Mouse (Mus musculus): ENCODE data around the gene Mrpl23. TPM values are rescaled to one million over a fixed set of nuclear protein-coding genes. Genes with fewer than 3 reads are reported as not detected.
A peak's percentile ranks its signal among the peaks of the same experiment; 100 is the strongest.

Gene Mrpl23
- polyA plus RNA-seq, 1 experiment from 2014 or later: 22.4 TPM

DNA sequence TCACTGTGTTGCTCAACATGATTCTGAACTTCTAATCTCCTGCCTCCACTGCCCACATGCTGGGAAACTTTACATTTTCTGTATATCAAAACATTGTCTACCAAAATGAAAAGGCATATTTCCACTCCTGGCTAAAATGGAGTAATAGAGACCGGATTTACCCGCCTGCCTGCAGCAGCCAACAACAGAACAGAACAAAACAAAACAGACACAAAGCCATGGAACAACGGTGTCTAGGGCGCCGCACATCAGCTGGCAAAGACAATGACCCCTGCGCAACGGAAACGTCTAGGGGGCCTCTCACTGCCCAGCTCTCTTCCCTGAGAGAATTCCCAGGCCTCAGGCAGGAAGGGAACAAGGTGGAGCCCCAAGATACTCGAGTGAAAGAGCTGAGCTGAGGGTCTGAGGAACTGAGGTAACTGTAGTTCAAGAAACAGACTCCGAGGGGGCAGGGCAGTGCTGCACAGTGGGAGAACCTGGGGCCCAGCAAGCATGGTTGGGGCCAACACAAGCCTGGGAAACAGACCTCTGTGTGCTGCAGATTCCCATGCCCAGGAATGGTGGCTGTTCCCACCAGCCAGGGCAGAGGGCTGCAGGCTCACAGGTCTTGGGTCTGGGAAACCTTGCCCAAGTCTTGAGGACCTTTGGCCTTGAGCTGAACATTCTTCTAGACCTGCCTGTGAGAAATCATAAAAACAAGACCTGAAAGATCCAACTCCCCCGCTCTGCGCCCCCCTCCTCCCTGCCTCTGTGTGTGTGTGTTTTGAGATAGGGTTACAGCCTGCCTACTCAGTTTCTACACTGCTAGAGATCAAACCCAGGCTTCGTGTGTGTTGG lies 6.9 kb upstream of the Mrpl23 start:
- peak; percentile 72 for DNase-seq (ENCODE audit: low spot score)
- Histone ChIP-seq H3K27ac (replicated peaks) (peak overlapping the region; percentile 89), H3K4me1 (peaks cover 69% of the 10 kb centered on the region), H3K36me3 (replicated peaks) (no peaks in the 10 kb centered on the region), H3K27me3 (replicated peaks; ENCODE audit: low read depth, poor library complexity, severe bottlenecking) (no peaks in the 10 kb centered on the region), H3K9me3 (no peaks in the 10 kb centered on the region), H3K4me3 (no peak overlapping the region)
- WGBS: 31% methylated on average over 13 of the region's 13 CpGs

DNA sequence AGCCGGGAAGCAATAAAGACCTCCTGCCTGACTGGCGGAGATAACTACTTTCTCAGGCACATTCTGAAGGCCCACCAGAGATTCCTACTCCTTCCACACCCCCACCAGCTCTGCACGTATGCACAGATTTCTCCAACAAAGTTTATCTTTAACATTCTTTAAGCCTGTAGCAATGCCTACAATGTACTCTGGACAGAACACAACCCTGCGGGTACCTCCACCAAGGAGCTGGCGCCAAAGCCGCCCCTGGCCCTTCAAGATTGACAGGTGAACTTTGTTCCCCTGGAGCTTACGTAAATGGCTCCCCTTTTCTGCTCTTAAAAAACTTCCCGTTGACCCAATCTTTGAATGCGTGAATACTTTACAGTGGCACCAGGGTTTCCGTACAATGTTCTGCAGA lies 3.1 kb upstream of the Mrpl23 start:
- no peak for DNase-seq (ENCODE audit: low spot score)
- Histone ChIP-seq H3K9me3 (no peaks in the 10 kb centered on the region), H3K36me3 (replicated peaks) (no peaks in the 10 kb centered on the region), H3K27ac (replicated peaks) (peak overlapping the region; percentile 14; the same call in 1 of the 2 replicates), H3K4me3 (no peak overlapping the region), H3K27me3 (replicated peaks; ENCODE audit: low read depth, poor library complexity, severe bottlenecking) (no peaks in the 10 kb centered on the region), H3K4me1 (peaks cover 73% of the 10 kb centered on the region)
- WGBS: 73% methylated on average over 10 of the region's 10 CpGs

DNA sequence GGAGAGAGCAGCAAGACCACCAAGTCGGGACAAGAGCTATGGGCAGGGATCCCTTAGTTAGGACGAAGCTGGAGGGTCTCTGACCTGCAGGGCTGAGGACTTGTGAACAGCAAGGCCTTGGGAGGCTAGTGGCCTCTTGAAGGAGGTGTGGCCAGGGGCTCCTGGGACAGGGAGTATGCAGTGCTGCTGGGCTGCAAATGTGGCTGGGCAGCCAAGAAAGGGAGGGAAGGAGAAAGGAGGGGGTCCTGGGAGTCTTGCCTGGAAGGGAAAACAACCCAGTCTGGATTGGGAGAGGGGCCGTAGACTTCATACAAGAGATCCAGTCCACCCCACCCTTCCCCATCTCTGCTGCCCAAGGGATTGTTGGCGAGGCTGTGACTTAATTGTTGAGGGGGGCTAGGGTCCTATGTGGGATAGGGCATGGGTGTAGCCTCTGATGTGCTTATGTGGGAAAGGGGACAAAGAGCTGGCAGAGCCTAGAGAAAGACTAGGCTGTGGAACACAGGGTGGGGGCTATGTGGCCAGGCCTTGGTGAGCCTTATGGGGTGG lies 439 bp upstream of the Mrpl23 start:
- peak overlapping the region; percentile 76 for H3K4me3 ChIP-seq

GRCm38 (mm10) chr7:142533059-142533855 lies 771 bp downstream of the Mrpl23 start:
- Histone ChIP-seq H3K4me1 (peaks cover 62% of the 10 kb centered on the region), H3K27me3 (replicated peaks; ENCODE audit: low read depth, poor library complexity, severe bottlenecking) (no peaks in the 10 kb centered on the region), H3K4me3 (peak overlapping the region; percentile 76), H3K27ac (replicated peaks) (peak overlapping the region; percentile 97), H3K9me3 (no peaks in the 10 kb centered on the region), H3K36me3 (replicated peaks) (peaks cover 14% of the 10 kb centered on the region)
- DNase-seq (ENCODE audit: low spot score): peak; percentile 91
- WGBS: 1% methylated on average over 44 of the region's 44 CpGs

More for the DNA sequence above, 439 bp upstream of the Mrpl23 start:
- no peak for DNase-seq (ENCODE audit: low spot score)
- Histone ChIP-seq H3K36me3 (replicated peaks) (peaks cover 14% of the 10 kb centered on the region), H3K4me1 (peaks cover 61% of the 10 kb centered on the region), H3K27ac (replicated peaks) (peak overlapping the region; percentile 97), H3K9me3 (no peaks in the 10 kb centered on the region), H3K27me3 (replicated peaks; ENCODE audit: low read depth, poor library complexity, severe bottlenecking) (no peaks in the 10 kb centered on the region)
- WGBS: 79% methylated on average over 4 of the region's 4 CpGs

DNA sequence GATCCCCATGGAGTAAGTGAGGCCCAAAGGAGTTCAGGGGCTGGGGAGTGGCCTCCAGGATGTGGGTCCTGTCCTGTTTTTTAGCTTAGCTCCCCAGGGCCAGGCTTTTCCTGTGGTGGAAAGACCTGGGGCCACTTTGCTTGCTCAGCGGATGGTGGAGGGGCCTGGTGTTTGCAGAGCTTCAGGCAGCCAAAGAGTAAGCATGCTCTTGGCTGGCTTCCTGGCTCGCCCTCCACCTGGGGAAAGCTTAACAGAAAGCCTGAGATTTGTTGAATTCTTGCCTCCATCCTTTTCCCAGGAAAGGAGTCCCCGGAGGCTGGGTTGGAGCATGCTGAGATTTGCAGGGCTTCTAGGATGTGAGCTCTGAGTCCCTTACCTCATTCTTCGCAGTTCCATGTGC lies 2.6 kb downstream of the Mrpl23 start:
- Histone ChIP-seq H3K36me3 (replicated peaks) (peaks cover 23% of the 10 kb centered on the region), H3K4me1 (peaks cover 71% of the 10 kb centered on the region), H3K27me3 (replicated peaks; ENCODE audit: low read depth, poor library complexity, severe bottlenecking) (no peaks in the 10 kb centered on the region), H3K4me3 (no peak overlapping the region), H3K9me3 (no peaks in the 10 kb centered on the region), H3K27ac (replicated peaks) (peak overlapping the region; percentile 97)
- WGBS: 89% methylated on average over 4 of the region's 4 CpGs
- no peak for DNase-seq (ENCODE audit: low spot score)

GRCm38 (mm10) chr7:142535832-142536231 lies 3.3 kb downstream of the Mrpl23 start:
- DNase-seq (ENCODE audit: low spot score): no peak
- Histone ChIP-seq H3K9me3 (no peaks in the 10 kb centered on the region), H3K36me3 (replicated peaks) (peaks cover 28% of the 10 kb centered on the region), H3K4me1 (peaks cover 76% of the 10 kb centered on the region), H3K4me3 (no peak overlapping the region), H3K27me3 (replicated peaks; ENCODE audit: low read depth, poor library complexity, severe bottlenecking) (no peaks in the 10 kb centered on the region), H3K27ac (replicated peaks) (peak overlapping the region; percentile 97)
- 97% methylated on average over 5 of the region's 5 CpGs for WGBS

GRCm38 (mm10) chr7:142537181-142537580 lies 4.7 kb downstream of the Mrpl23 start:
- H3K27ac ChIP-seq (replicated peaks): peak overlapping the region; percentile 93
- no peak overlapping the region for H3K4me3 ChIP-seq
- peaks cover 37% of the 10 kb centered on the region for H3K36me3 ChIP-seq (replicated peaks)
- WGBS: 38% methylated on average over 5 of the region's 5 CpGs
- H3K27me3 ChIP-seq (replicated peaks; ENCODE audit: low read depth, poor library complexity, severe bottlenecking): no peaks in the 10 kb centered on the region
- peaks cover 80% of the 10 kb centered on the region for H3K4me1 ChIP-seq
- no peaks in the 10 kb centered on the region for H3K9me3 ChIP-seq
- peak; percentile 62 for DNase-seq (ENCODE audit: low spot score)

- WGBS: 7% methylated on average over 6 of the region's 6 CpGs
- Histone ChIP-seq H3K4me3 (peak overlapping the region; percentile 8; the same call in 1 of the 2 replicates), H3K27ac (replicated peaks) (peak overlapping the region; percentile 93), H3K4me1 (peaks cover 80% of the 10 kb centered on the region), H3K27me3 (replicated peaks; ENCODE audit: low read depth, poor library complexity, severe bottlenecking) (no peaks in the 10 kb centered on the region), H3K9me3 (no peaks in the 10 kb centered on the region), H3K36me3 (replicated peaks) (peaks cover 37% of the 10 kb centered on the region)
- DNase-seq (ENCODE audit: low spot score): peak; percentile 92
These were observed 5.4 kb downstream of the Mrpl23 start for GRCm38 (mm10) chr7:142537879-142538278.

DNA sequence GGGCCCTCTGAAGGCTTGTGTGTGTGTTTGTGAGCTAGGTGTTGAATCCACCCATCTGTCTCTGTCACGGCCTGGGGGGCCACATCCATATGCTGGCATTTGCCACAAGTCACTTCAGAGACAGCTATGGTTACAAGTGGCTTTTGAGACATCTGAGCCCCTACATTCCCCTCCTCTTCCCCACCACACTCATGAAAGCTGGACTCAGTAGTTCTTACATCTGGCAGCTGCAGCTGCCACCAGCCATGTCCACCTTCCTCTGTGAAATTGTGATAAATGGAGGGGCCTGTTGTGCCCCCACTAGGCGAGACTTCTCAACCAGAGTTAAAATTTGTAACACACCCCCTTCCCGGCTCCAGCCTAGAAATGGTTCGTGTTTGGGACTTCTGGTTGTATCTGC lies 5.8 kb downstream of the Mrpl23 start:
- Histone ChIP-seq H3K4me1 (peaks cover 80% of the 10 kb centered on the region), H3K4me3 (peak overlapping the region; percentile 8; the same call in 1 of the 2 replicates), H3K27ac (replicated peaks) (peak overlapping the region; percentile 93), H3K9me3 (no peaks in the 10 kb centered on the region), H3K27me3 (replicated peaks; ENCODE audit: low read depth, poor library complexity, severe bottlenecking) (no peaks in the 10 kb centered on the region), H3K36me3 (replicated peaks) (peaks cover 37% of the 10 kb centered on the region)
- DNase-seq (ENCODE audit: low spot score): no peak
- WGBS: 26% methylated on average over 4 of the region's 4 CpGs

DNA sequence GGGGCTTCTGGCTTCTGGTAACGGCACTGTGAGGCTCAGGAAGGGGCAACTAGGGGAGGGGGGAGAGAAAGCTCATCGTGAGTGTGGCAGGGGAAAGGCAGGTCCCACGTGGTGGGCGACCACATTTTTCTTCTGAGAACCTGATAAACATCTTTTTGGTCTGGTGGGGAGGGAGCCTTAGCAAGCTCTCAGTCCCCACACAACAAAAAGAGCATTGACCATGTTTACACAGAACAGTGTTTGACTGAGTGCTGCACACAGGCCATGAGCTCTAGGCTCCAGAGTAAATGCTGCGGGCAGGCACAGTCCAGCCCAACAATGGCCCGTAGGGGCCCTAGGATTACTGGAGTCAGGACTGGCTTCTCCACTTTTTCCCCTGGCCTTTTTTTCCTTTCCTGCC lies 6.3 kb downstream of the Mrpl23 start:
- H3K9me3 ChIP-seq: no peaks in the 10 kb centered on the region
- H3K4me1 ChIP-seq: peaks cover 80% of the 10 kb centered on the region
- no peak overlapping the region for H3K4me3 ChIP-seq
- 27% methylated on average over 6 of the region's 6 CpGs for WGBS
- H3K36me3 ChIP-seq (replicated peaks): peaks cover 37% of the 10 kb centered on the region
- H3K27me3 ChIP-seq (replicated peaks; ENCODE audit: low read depth, poor library complexity, severe bottlenecking): no peaks in the 10 kb centered on the region
- peak overlapping the region; percentile 93 for H3K27ac ChIP-seq (replicated peaks)
- peak; percentile 50 for DNase-seq (ENCODE audit: low spot score)

- DNase-seq (ENCODE audit: low spot score): no peak
- no peak overlapping the region for H3K4me3 ChIP-seq
- H3K4me1 ChIP-seq: peaks cover 80% of the 10 kb centered on the region
- no peaks in the 10 kb centered on the region for H3K27me3 ChIP-seq (replicated peaks; ENCODE audit: low read depth, poor library complexity, severe bottlenecking)
- H3K36me3 ChIP-seq (replicated peaks): peaks cover 37% of the 10 kb centered on the region
- H3K9me3 ChIP-seq: no peaks in the 10 kb centered on the region
- peak overlapping the region; percentile 93 for H3K27ac ChIP-seq (replicated peaks)
- WGBS: 66% methylated on average over 8 of the region's 8 CpGs
These were observed 7.3 kb downstream of the Mrpl23 start for GRCm38 (mm10) chr7:142539828-142540227.

- no peaks in the 10 kb centered on the region for H3K27me3 ChIP-seq (replicated peaks; ENCODE audit: low read depth, poor library complexity, severe bottlenecking)
- 18% methylated on average over 11 of the region's 11 CpGs for WGBS
- peak overlapping the region; percentile 22; the same call in 1 of the 2 replicates for H3K4me3 ChIP-seq
- H3K9me3 ChIP-seq: no peaks in the 10 kb centered on the region
- peaks cover 23% of the 10 kb centered on the region for H3K36me3 ChIP-seq (replicated peaks)
- peak overlapping the region; percentile 88 for H3K27ac ChIP-seq (replicated peaks)
- H3K4me1 ChIP-seq: peaks cover 91% of the 10 kb centered on the region
- peak; percentile 75 for DNase-seq (ENCODE audit: low spot score)
These were observed 10.4 kb downstream of the Mrpl23 start for GRCm38 (mm10) chr7:142542771-142543303.
